Mouse (Mus musculus) liver, adult (tissue): ENCODE data around the gene Ddx6.

Experiments used
- GATA4 ChIP-seq: IDR thresholded peaks from 2 replicates; pipeline ENCODE4 v1.6.1; 2014; ENCODE audit warnings: mild to moderate bottlenecking, low read length; ENCODE audit not compliant: insufficient replicate concordance

Gene Ddx6

GRCm38 (mm10) chr9:44647026-44647425 is 42.3 kb downstream of the Ddx6 start:
- TF ChIP-seq GATA4: no peak

- TF ChIP-seq GATA4: no peak
Measured at GRCm38 (mm10) chr9:44647656-44648055, 43.0 kb downstream of the Ddx6 start.

- TF ChIP-seq GATA4: no peak
Measured at GRCm38 (mm10) chr9:44648881-44649281, 44.2 kb downstream of the Ddx6 start.

- TF ChIP-seq GATA4: no peak
Measured at GRCm38 (mm10) chr9:44652027-44652426, 47.3 kb downstream of the Ddx6 start.

GRCm38 (mm10) chr9:44653896-44654295 is 49.2 kb downstream of the Ddx6 start:
- TF ChIP-seq GATA4: no peak

GRCm38 (mm10) chr9:44655098-44656066 is 50.7 kb downstream of the Ddx6 start:
- TF ChIP-seq GATA4: no peak

GRCm38 (mm10) chr9:44663706-44664105 is 59.0 kb downstream of the Ddx6 start:
- TF ChIP-seq GATA4: no peak

GRCm38 (mm10) chr9:44671416-44671815 is 66.7 kb downstream of the Ddx6 start:
- TF ChIP-seq GATA4: no peak

- no peak for TF ChIP-seq GATA4
Measured at GRCm38 (mm10) chr9:44672291-44672865, 67.7 kb downstream of the Ddx6 start.

- no peak for TF ChIP-seq GATA4
Measured at GRCm38 (mm10) chr9:44673005-44673404, 68.3 kb downstream of the Ddx6 start, which contains the start of gene Treh. Gene Treh (plus strand): TSS chr9:44673233.

GRCm38 (mm10) chr9:44678288-44678871 is 73.7 kb downstream of the Ddx6 start:
- no peak for TF ChIP-seq GATA4

GRCm38 (mm10) chr9:44679565-44679964 is 74.9 kb downstream of the Ddx6 start:
- TF ChIP-seq GATA4: no peak

- no peak for TF ChIP-seq GATA4
Measured at GRCm38 (mm10) chr9:44683046-44683445, 78.4 kb downstream of the Ddx6 start.

GRCm38 (mm10) chr9:44685346-44686330 is 80.9 kb downstream of the Ddx6 start:
- TF ChIP-seq GATA4: peak; percentile 44; the same call in 1 of the 2 replicates

GRCm38 (mm10) chr9:44686638-44687037 is 81.9 kb downstream of the Ddx6 start:
- TF ChIP-seq GATA4: no peak
